Mouse (Mus musculus): ENCODE data around the gene Six3. TPM values are rescaled to one million over a fixed set of nuclear protein-coding genes. Genes with fewer than 3 reads are reported as not detected.

Gene Six3
- not detected for polyA plus RNA-seq (2012; fragmentation: generic; extraction: Trizol)

DNA sequence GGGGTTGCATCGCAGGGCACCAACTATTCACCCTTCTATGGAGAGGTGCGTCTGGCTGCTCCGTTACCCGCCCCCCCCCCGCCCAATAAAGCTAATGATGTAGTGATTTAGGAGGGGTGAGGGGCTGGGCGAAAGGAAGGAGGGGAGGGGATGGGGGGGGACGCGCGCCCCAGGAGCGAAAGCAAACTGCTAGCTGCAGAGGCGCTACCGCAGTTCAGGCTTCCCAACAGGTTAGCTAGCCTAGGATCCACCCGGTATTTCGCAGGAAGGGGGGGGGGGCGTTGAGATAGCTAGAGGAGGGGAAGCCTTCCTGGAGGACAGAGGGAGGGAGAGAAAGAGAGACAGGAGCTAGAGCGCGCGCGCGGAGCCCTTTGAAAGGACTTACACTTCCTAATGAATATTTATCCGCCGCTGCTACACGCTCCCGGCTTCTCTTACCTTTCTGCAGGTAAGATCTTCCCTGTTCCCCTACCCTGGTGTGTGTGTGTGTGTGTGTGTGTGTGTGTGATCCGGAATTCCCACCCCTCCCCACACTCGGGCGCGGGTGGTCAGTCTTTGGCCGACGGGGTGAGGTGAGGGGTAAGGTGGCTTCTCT is at the start of gene Six3:
Six3 (plus strand) TSS at position 343 of the 595 bp plus-strand sequence.

Other genes with a start within 250 kb of the Six3 start
- gene Six2, start 74.7 kb downstream of the Six3 start, polyA plus RNA-seq (2012; fragmentation: generic; extraction: Trizol): 10 to 100 TPM; 25.7 to 38.0 TPM